Mouse (Mus musculus) layer of hippocampus, postnatal 14 days (tissue): ENCODE results near the gene Chchd4. TPM values are rescaled to one million over a fixed set of nuclear protein-coding genes. Genes with fewer than 3 reads are reported as not detected.

Experiments used
- total RNA-seq, 2 experiments: library from RNA; stranded (reverse); gene quantifications; 2 replicates each; pipeline ENCODE4 v1.2.3; 2021

Gene Chchd4
- total RNA-seq, 2 experiments from 2014 or later = 17.5 to 17.6 TPM

Other genes with a start within 250 kb of the Chchd4 start
- 10 to 100 TPM; 18.5 to 31.0 TPM for gene Wnt7a, start 62.2 kb downstream of the Chchd4 start, total RNA-seq
- 10 to 100 TPM; 25.3 to 27.3 TPM for gene Tmem43, start 157 bp upstream of the Chchd4 start, total RNA-seq
- 10 to 100 TPM; 11.8 to 13.0 TPM for gene Xpc, start 42.3 kb upstream of the Chchd4 start, total RNA-seq
- gene Lsm3, start 42.4 kb upstream of the Chchd4 start, total RNA-seq = 10 to 100 TPM; 39.5 to 41.7 TPM
- gene Slc6a6, start 210.5 kb upstream of the Chchd4 start, total RNA-seq = 100 to 1,000 TPM; 149 to 151 TPM